Mouse (Mus musculus): ENCODE data around the gene Ang. TPM values are rescaled to one million over a fixed set of nuclear protein-coding genes. Genes with fewer than 3 reads are reported as not detected.
A peak's percentile ranks its signal among the peaks of the same experiment; 100 is the strongest.

Ang gene
- total RNA-seq, 4 experiments from 2014 or later, result 4.6 to 9.5 (median 5.3) TPM

- DNase-seq (ENCODE audit: low spot score in 2 of 2), result peak; percentile 77 to 91
Measured at GRCm38 (mm10) chr14:51088166-51088969, 2.6 kb upstream of the Ang start.

GRCm38 (mm10) chr14:51088970-51089673 lies 1.8 kb upstream of the Ang start:
- DNase-seq (ENCODE audit: low spot score in 2 of 2), result peak; percentile 94 to 100

- DNase-seq (ENCODE audit: low spot score in 2 of 2), result no peak
Measured at GRCm38 (mm10) chr14:51089674-51090076, 1.3 kb upstream of the Ang start.

- peak; percentile 55 to 95 for DNase-seq (ENCODE audit: low spot score in 2 of 2)
Measured at GRCm38 (mm10) chr14:51090077-51090781, 721 bp upstream of the Ang start.

- no peak for DNase-seq (ENCODE audit: low spot score in 2 of 2)
Measured at GRCm38 (mm10) chr14:51092073-51092620, 1.2 kb downstream of the Ang start.

- no peak for DNase-seq (ENCODE audit: low spot score in 2 of 2)
Measured at GRCm38 (mm10) chr14:51093496-51093895, 2.5 kb downstream of the Ang start.

- no peak for DNase-seq (ENCODE audit: low spot score in 2 of 2)
Measured at GRCm38 (mm10) chr14:51094096-51094875, 3.3 kb downstream of the Ang start.

- DNase-seq (ENCODE audit: low spot score in 2 of 2), result no peak
Measured at GRCm38 (mm10) chr14:51094921-51095320, 4.0 kb downstream of the Ang start.

- DNase-seq (ENCODE audit: low spot score in 2 of 2), result no peak
Measured at GRCm38 (mm10) chr14:51095736-51096524, 5.0 kb downstream of the Ang start.

GRCm38 (mm10) chr14:51098300-51098699 lies 7.3 kb downstream of the Ang start:
- peak; percentile 56 to 69 for DNase-seq (ENCODE audit: low spot score in 2 of 2)

- DNase-seq (ENCODE audit: low spot score in 2 of 2), result no peak
Measured at GRCm38 (mm10) chr14:51098921-51099320, 8.0 kb downstream of the Ang start.

- no peak for DNase-seq (ENCODE audit: low spot score in 2 of 2)
Measured at GRCm38 (mm10) chr14:51101284-51101683, 10.3 kb downstream of the Ang start.

- peak in 1 of 2 experiments; percentile 58 for DNase-seq (ENCODE audit: low spot score in 2 of 2)
Measured at GRCm38 (mm10) chr14:51103217-51103616, 12.3 kb downstream of the Ang start.

GRCm38 (mm10) chr14:51104366-51104765 lies 13.4 kb downstream of the Ang start:
- no peak for DNase-seq (ENCODE audit: low spot score in 2 of 2)

- no peak for DNase-seq (ENCODE audit: low spot score in 2 of 2)
Measured at GRCm38 (mm10) chr14:51106449-51106967, 15.6 kb downstream of the Ang start.

GRCm38 (mm10) chr14:51111966-51112365 lies 21.0 kb downstream of the Ang start:
- DNase-seq (ENCODE audit: low spot score in 2 of 2), result no peak

- no peak for DNase-seq (ENCODE audit: low spot score in 2 of 2)
Measured at GRCm38 (mm10) chr14:51113476-51113875, 22.5 kb downstream of the Ang start.

GRCm38 (mm10) chr14:51113916-51114560 lies 23.1 kb downstream of the Ang start, which contains the start of gene Eddm3b:
Gene Eddm3b, plus strand, starts transcription at chr14:51114426.
- DNase-seq (ENCODE audit: low spot score in 2 of 2), result no peak

GRCm38 (mm10) chr14:51125684-51126083 lies 34.7 kb downstream of the Ang start:
- no peak for DNase-seq (ENCODE audit: low spot score in 2 of 2)

Measured in left cerebral cortex, adult 8-10 months (tissue).